Mouse (Mus musculus) ES-Bruce4 (cell line): ENCODE results near the gene Fez1.

Experiments used
- CTCF ChIP-seq: IDR thresholded peaks from one replicate; pipeline ENCODE4 v1.8.1; 2011; ENCODE audit warnings: low read depth, low read length
- POLR2A ChIP-seq: IDR thresholded peaks from one replicate; pipeline ENCODE4 v1.8.1; 2011; ENCODE audit warnings: low read length; ENCODE audit not compliant: insufficient read depth

DNA sequence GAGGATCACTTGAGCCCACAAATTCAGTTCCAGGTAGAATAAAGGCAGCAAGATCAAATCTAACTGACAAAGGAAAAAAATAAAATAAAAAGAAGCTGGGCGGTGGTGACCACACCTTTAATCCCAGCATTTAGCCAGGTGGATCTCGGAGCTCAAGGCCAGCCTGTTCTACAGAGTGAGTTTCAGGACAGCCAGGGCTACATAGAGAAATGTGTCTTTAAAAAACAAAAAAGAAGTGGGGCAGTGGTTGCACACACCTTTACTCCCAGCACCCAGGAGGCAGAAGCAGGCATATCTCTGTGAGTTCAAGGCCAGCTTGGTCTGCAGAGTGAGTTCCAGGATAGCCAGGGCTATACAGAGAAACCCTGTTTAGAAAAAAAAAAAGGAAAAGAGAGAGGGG lies 19.7 kb upstream of the Fez1 start:
- TF ChIP-seq CTCF (no peak), POLR2A (no peak)
